Mouse (Mus musculus): ENCODE data around the gene Snx29.

The Snx29 gene

GRCm38 (mm10) chr16:11603667-11604422 lies 281.1 kb downstream of the Snx29 start:
- DNase-seq = no peak

GRCm38 (mm10) chr16:11612526-11613126 lies 289.9 kb downstream of the Snx29 start:
- DNase-seq = no peak

- no peak for DNase-seq
Observed at GRCm38 (mm10) chr16:11614401-11615014, 291.8 kb downstream of the Snx29 start.

GRCm38 (mm10) chr16:11615633-11616032 lies 292.9 kb downstream of the Snx29 start:
- no peak for DNase-seq

GRCm38 (mm10) chr16:11619951-11620350 lies 297.2 kb downstream of the Snx29 start:
- no peak for DNase-seq

- DNase-seq = no peak
Observed at GRCm38 (mm10) chr16:11621042-11621441, 298.3 kb downstream of the Snx29 start.

- no peak for DNase-seq
Observed at GRCm38 (mm10) chr16:11621664-11622063, 299.0 kb downstream of the Snx29 start.

GRCm38 (mm10) chr16:11623032-11623431 lies 300.3 kb downstream of the Snx29 start:
- DNase-seq = no peak

- no peak for DNase-seq
Observed at GRCm38 (mm10) chr16:11624121-11624520, 301.4 kb downstream of the Snx29 start.

DNA sequence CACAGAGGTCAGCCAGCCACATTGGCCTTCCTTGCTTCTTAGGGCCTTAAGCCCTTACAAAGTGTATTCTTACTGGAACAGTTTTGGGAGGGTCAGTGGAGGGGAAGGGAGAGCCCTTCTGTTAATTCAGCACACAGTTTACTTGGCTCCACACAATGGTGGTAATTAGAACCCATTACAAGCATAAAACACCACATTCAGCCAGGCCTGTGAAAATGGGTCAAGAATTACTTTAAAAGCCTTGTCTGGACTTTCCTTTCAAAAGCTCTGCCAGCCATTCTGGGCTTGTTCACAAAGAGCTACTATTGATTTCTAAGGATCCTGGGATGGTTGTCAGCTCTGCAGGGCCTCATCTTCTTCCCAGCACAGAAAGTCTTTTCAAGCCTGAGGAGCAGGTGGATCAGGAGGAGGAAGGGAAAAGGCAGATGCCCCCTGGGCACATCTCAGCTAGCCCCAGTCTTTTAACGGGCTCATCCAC lies 303.3 kb downstream of the Snx29 start:
- DNase-seq = no peak

DNA sequence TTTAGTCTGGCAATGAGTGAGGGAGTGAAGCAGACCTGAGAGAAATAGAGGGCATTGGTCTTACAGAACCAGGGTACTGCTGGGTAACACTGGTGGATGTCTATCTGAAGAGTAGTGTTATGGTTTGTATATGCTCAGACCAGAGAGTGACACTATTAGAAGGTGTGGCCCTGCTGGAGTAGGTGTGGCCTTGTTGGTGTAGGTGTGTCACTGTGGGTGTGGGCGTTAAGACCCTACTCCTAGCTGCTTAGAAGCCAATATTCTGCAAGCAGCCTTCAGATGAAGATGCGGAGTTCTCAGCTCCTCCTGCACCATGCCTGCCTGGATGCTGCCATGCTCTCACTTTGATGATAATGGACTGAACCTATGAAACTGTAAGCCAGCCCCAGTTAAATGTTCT lies 303.9 kb downstream of the Snx29 start:
- no peak for DNase-seq

GRCm38 (mm10) chr16:11627866-11628638 lies 305.3 kb downstream of the Snx29 start:
- no peak for DNase-seq

DNA sequence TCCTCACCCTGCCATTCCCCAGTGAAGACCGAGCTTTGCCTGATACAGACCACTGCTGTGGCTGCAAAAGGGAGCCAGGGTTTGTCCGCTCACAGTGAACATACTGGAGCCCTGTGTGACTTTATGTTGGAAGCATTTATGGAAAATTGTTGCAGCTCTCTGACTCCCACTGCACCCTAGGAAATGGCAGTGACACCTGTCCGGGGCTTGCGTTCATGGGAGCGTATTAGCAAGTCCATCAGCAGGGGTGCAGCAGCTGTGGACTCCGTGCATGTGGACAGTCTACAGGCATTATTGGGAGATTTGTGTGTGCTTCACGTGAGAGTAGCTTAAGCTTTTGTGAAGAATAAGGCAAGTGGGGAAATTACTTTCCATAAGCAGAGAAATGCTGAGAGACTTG lies 307.0 kb downstream of the Snx29 start:
- no peak for DNase-seq

- no peak for DNase-seq
Observed at GRCm38 (mm10) chr16:11630489-11630888, 307.8 kb downstream of the Snx29 start.

- no peak for DNase-seq
Observed at GRCm38 (mm10) chr16:11632205-11632747, 309.6 kb downstream of the Snx29 start.

DNA sequence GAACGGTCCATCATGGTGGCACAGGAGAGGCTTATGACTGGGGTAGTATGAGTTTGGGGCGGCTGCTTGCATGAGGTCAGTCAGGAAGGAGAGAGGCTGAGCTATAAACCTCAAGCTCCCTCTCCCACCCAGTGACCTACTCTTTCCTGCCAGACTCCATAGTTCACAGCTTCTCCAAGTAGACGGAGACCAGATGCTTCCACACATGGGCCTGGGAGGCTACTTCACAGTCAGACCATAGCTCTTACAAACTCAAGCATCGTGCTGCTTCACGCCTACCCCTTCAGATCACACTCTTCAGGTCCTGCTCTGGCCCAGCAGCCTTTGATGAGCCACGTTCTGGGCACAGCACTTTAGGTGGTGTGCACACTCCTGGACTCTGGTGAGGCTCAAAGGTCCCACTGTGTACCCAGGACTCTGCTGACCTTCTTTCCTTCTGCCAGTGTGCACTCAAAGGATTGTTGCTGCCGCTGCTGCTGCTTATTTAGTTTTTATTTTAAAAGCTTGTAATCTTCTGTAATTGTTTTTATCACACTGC lies 313.6 kb downstream of the Snx29 start:
- no peak for DNase-seq

DNA sequence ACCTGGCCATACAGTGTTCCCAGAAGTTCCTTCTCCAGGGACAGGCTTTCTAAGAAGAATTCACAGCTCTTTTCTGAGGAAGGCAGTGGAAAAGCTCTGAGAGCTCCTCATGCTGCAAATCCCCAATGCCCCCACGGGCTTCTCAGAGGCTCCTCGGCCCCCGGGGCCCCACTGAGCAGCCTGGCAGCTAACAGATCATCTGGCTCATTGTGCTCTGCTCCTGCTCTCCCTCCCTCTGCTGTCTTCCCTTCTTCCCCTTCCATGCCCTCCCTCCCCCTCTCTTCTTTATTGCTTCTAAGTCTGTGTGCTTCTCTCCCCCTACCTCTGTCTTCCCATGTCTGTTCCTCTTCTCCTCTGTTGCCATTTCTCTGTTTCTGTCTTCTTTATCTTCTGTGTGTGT lies 314.2 kb downstream of the Snx29 start:
- DNase-seq = no peak

- no peak for DNase-seq
Observed at GRCm38 (mm10) chr16:11637794-11638193, 315.1 kb downstream of the Snx29 start.

GRCm38 (mm10) chr16:11638739-11639138 lies 316.0 kb downstream of the Snx29 start:
- DNase-seq = no peak

DNA sequence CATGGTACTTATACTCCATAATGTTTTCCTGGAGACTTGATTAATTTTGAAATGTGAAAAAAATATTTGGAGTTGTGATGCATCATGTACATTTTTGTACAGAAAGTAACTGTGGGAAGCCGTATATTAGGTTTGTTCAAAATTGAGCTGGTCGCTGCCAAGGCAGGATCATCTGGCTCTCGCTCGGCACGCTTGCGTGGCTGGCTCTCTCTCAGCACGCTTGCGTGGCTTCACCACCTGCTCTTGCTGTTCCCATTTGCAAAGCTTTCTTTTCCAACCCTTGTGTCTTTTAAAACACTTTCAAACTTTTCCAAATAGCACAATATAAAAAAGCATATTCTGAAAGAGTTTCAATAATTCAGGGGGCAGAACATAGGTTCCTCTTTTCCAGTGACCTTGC lies 317.2 kb downstream of the Snx29 start:
- peak; percentile 25 for DNase-seq

GRCm38 (mm10) chr16:11643603-11644002 lies 320.9 kb downstream of the Snx29 start:
- no peak for DNase-seq

- DNase-seq = no peak
Observed at GRCm38 (mm10) chr16:11644399-11644798, 321.7 kb downstream of the Snx29 start.

DNA sequence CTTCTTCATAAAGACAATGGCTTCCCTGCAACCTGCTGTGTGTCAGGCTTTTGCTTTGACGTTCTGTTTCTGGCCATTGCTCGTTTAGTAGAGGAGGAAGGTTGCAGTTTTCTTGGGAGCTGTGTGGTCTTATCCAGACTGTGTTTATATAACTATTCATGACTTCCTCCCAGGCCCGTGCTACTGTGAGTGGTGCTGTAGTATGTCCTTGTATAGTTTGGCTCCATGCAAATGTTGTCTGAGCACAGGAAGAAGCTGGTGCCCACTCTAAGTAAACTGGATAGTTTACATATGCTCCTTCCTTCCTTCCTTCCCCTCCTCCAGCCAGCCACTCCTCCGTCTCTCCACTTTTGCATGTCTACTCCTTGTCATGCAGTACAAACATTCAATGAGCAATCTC lies 323.0 kb downstream of the Snx29 start:
- DNase-seq = no peak
